Mouse (Mus musculus): ENCODE data around the gene Arhgef28.

GRCm38 (mm10) chr13:98055194-98055593 lies 151.0 kb downstream of the Arhgef28 start:
- TF ChIP-seq USF1 (IDR thresholded peaks at IDR 0.05; ENCODE audit: low read depth), result no peak
- TF ChIP-seq CTCF (IDR thresholded peaks at IDR 0.05; ENCODE audit: control insufficient read depth, insufficient read depth, insufficient read length), result no peak

Measured in C2C12 (cell line).